7 mouse cellular contexts compared by ENCODE assay signal in genomic region chrX:99819395-99819935, GRCm38 (mm10). TPM values are rescaled to one million over a fixed set of nuclear protein-coding genes. Genes with fewer than 3 reads are reported as not detected.
A peak's percentile ranks its signal among the peaks of the same experiment; 100 is the strongest.
DNase-seq lines count a peak whose midpoint lies in the region; ATAC-seq lines count a peak whose summit lies in the region.

No protein-coding gene starts in this region.

- H3K27me3 ChIP-seq in splenic B cell, adult 2 months (ENCODE audit: control insufficient read depth, insufficient read depth, low read length, poor library complexity, severe bottlenecking), result no peaks in the 10 kb centered on the region

- peak; percentile 17 to 36 for DNase-seq in adrenal gland, adult 18-20 months (ENCODE audit: low spot score in 2 of 2)
- DNase-seq in cerebellum, adult 8-10 months, result peak; percentile 62
- peak; percentile 34 to 54 for DNase-seq in frontal cortex, postnatal 36 days (ENCODE audit: low spot score in 2 of 2)
- peak; percentile 63 for DNase-seq in hindlimb bud, embryonic 11.5 days (ENCODE audit: extremely low spot score, low read depth, low spot score)
- peak; percentile 36 to 59 for DNase-seq in left cerebral cortex, postnatal 25 days (ENCODE audit: low spot score in 2 of 2)
- DNase-seq in splenic B cell, adult 2 months (ENCODE audit: low read depth, low spot score), result peak; percentile 3

- ATAC-seq in megakaryocyte-erythroid progenitor cell, adult 5-6 weeks (replicated peaks; ENCODE audit: low FRiP score, low TSS enrichment, poor library complexity, severe bottlenecking), result peak; percentile 91

- no peaks in the 10 kb centered on the region for H3K36me3 ChIP-seq in splenic B cell, adult 2 months (ENCODE audit: control insufficient read depth, insufficient read depth, low read length, poor library complexity, severe bottlenecking)

- intact Hi-C loops in left cerebral cortex, postnatal 25 days (cut with DNase I), result loop anchor here (10.0 kb wide), 1 partner anchor 685 kb away; the partner anchor contains the start of gene Efnb1

RNA-seq across cellular contexts. Expression of gene Tmem28, which starts 1.4 kb away (rescaled TPM):
- total RNA-seq in adrenal gland, adult 18-20 months (2021), result 1 to 10 TPM; 3.3 to 5.4 TPM
- 10 to 100 TPM; 20.3 to 20.9 TPM for total RNA-seq in left cerebral cortex, postnatal 25 days (2021)
- not detected in 2 replicates for total RNA-seq in megakaryocyte-erythroid progenitor cell, adult 5-6 weeks (2014; fragmentation: Nextera tagmentation)
- total RNA-seq in megakaryocyte-erythroid progenitor cell, adult 5-6 weeks (2017), result not detected in 2 replicates

Comparison
In these comparisons a context has a peak if more than half of its experiments do, and no peak if none do; other contexts are left out.
1. Peak in every context shown above with its lines: DNase-seq and ATAC-seq.
2. DNase-seq: peak in every context shown above with its lines; median percentile 63 in hindlimb bud, embryonic 11.5 days; 62 in cerebellum, adult 8-10 months; 48 in left cerebral cortex, postnatal 25 days; 44 in frontal cortex, postnatal 36 days; 26 in adrenal gland, adult 18-20 months; 3 in splenic B cell, adult 2 months.
3. RNA of gene Tmem28, which starts 1.4 kb away (total RNA-seq): 20.3 to 20.9 TPM in left cerebral cortex, postnatal 25 days and 3.3 to 5.4 TPM in adrenal gland, adult 18-20 months; not detected in megakaryocyte-erythroid progenitor cell, adult 5-6 weeks; every median in the first group is over 4 times any median in the second.